Mouse (Mus musculus) midbrain, embryonic 15.5 days (tissue): Measurements from ENCODE around the gene Zdhhc11. TPM values are rescaled to one million over a fixed set of nuclear protein-coding genes. Genes with fewer than 3 reads are reported as not detected.

Experiments
- ATAC-seq: fragments of 200-750 bp; cut with Nextera tagmentation; replicated peaks from 2 replicates; pipeline ENCODE4 v1.8.0; 2017; ENCODE audit warnings: moderate TSS enrichment
- H3K27ac ChIP-seq: fragments of 300-500 bp; sonication (generic); 2 replicates; pipeline ENCODE4 v1.5.1; 2015; ENCODE audit warnings: mild to moderate bottlenecking, inconsistent platforms
- H3K27me3 ChIP-seq: fragments of 300-500 bp; sonication (generic); replicated peaks from 2 replicates; pipeline ENCODE4 v1.6.1; 2015; ENCODE audit warnings: inconsistent platforms
- H3K36me3 ChIP-seq: fragments of 300-500 bp; sonication (generic); replicated peaks from 2 replicates; pipeline ENCODE4 v1.6.1; 2015; ENCODE audit warnings: inconsistent platforms
- H3K4me1 ChIP-seq: fragments of 300-500 bp; sonication (generic); 2 replicates; pipeline ENCODE4 v1.6.1; 2015; ENCODE audit warnings: inconsistent platforms
- H3K4me2 ChIP-seq: fragments of 300-500 bp; sonication (generic); 2 replicates; pipeline ENCODE4 v1.6.1; 2015; ENCODE audit warnings: inconsistent platforms, mild to moderate bottlenecking, moderate library complexity
- H3K4me3 ChIP-seq: fragments of 300-500 bp; sonication (generic); 2 replicates; pipeline ENCODE4 v1.5.1; 2015; ENCODE audit warnings: mild to moderate bottlenecking, inconsistent platforms
- H3K9ac ChIP-seq: fragments of 300-500 bp; sonication (generic); 2 replicates; pipeline ENCODE4 v1.6.1; 2015; ENCODE audit warnings: mild to moderate bottlenecking, inconsistent platforms
- H3K9me3 ChIP-seq: fragments of 300-500 bp; sonication (generic); 2 replicates; pipeline ENCODE4 v1.6.1; 2016; ENCODE audit warnings: inconsistent platforms
- WGBS: fragments of 180-500 bp; shearing (Covaris S2); methylation state at CpG from one replicate; pipeline ENCODE4 v1.1.7; 2015; ENCODE audit warnings: mixed read lengths; 5-methylcytosine and 5-hydroxymethylcytosine counted together
- microRNA-seq: library from miRNA; unstranded; fragments of <30 nt; microRNA quantifications from one replicate; pipeline ENCODE4, GENCODE M21; 2016
- polyA plus RNA-seq: library from polyadenylated mRNA; unstranded; fragments of >200 nt; fragmentation: Nextera tagmentation; extraction: Ambion mirVana; gene quantifications from 2 replicates; pipeline ENCODE4 v1.2.1, GENCODE M21; 2015

The Zdhhc11 gene
- polyA plus RNA-seq, 1 experiment from 2014 or later = not detected

- whole genome bisulfite sequencing = 88% methylated on average over 8 of the region's 8 CpGs
- Histone ChIP-seq H3K9me3 (no peaks in the 10 kb centered on the region), H3K27ac (no peak overlapping the region), H3K4me1 (no peaks in the 10 kb centered on the region), H3K4me2 (no peak overlapping the region), H3K27me3 (no peaks in the 10 kb centered on the region), H3K9ac (no peak overlapping the region), H3K36me3 (0 out of 2 replicates have a peak, but pooled peaks cover 5% of the 10 kb centered on the region), H3K4me3 (no peak overlapping the region)
- ATAC-seq = no peak
Measured at GRCm38 (mm10) chr13:74031133-74031532, 67.5 kb downstream of the Zdhhc11 start.

GRCm38 (mm10) chr13:74034756-74035155 lies 71.1 kb downstream of the Zdhhc11 start:
- H3K27me3 ChIP-seq = no peaks in the 10 kb centered on the region
- no peaks in the 10 kb centered on the region for H3K4me1 ChIP-seq
- no peak overlapping the region for H3K27ac ChIP-seq
- H3K4me2 ChIP-seq = no peak overlapping the region
- H3K36me3 ChIP-seq = 0 out of 2 replicates have a peak, but pooled peaks cover 5% of the 10 kb centered on the region
- no peaks in the 10 kb centered on the region for H3K9me3 ChIP-seq
- H3K4me3 ChIP-seq = no peak overlapping the region
- H3K9ac ChIP-seq = no peak overlapping the region
- 88% methylated on average over 2 of the region's 2 CpGs for WGBS
- no peak for ATAC-seq

- no peak overlapping the region for H3K9ac ChIP-seq
- WGBS = 93% methylated on average over 2 of the region's 2 CpGs
- H3K4me2 ChIP-seq = no peak overlapping the region
- no peak overlapping the region for H3K4me3 ChIP-seq
- 0 out of 2 replicates have a peak, but pooled peaks cover 5% of the 10 kb centered on the region for H3K36me3 ChIP-seq
- no peak overlapping the region for H3K27ac ChIP-seq
- no peaks in the 10 kb centered on the region for H3K9me3 ChIP-seq
- H3K4me1 ChIP-seq = no peaks in the 10 kb centered on the region
- no peak for ATAC-seq
- H3K27me3 ChIP-seq = no peaks in the 10 kb centered on the region
Measured at GRCm38 (mm10) chr13:74035776-74036175, 72.1 kb downstream of the Zdhhc11 start.

- Histone ChIP-seq H3K36me3 (0 out of 2 replicates have a peak, but pooled peaks cover 7% of the 10 kb centered on the region), H3K27ac (no peak overlapping the region), H3K4me1 (no peaks in the 10 kb centered on the region), H3K9ac (no peak overlapping the region), H3K9me3 (no peaks in the 10 kb centered on the region), H3K4me3 (no peak overlapping the region), H3K4me2 (no peak overlapping the region), H3K27me3 (no peaks in the 10 kb centered on the region)
- ATAC-seq = no peak
- 90% methylated on average over 3 of the region's 3 CpGs for WGBS
Measured at GRCm38 (mm10) chr13:74039926-74040325, 76.3 kb downstream of the Zdhhc11 start.

Small RNAs within 50 kb of the gene (microRNA-seq; reads per million reads assigned to microRNA genes)
- not detected for gene Gm25197

Other genes starting within 250 kb of the Zdhhc11 start
- 9.5 and 9.8 TPM in 2 replicates for gene Slc12a7, start 230.8 kb upstream of the Zdhhc11 start, polyA plus RNA-seq
- gene Nkd2, start 116.2 kb upstream of the Zdhhc11 start, polyA plus RNA-seq = 16.7 and 16.9 TPM in 2 replicates
- gene Trip13, start 26.1 kb upstream of the Zdhhc11 start, polyA plus RNA-seq = 11.6 and 13.0 TPM in 2 replicates
- gene Brd9, start 26.0 kb upstream of the Zdhhc11 start, polyA plus RNA-seq = 97.4 and 104 TPM in 2 replicates
- 11.1 and 12.2 TPM in 2 replicates for gene Tppp, start 45.6 kb downstream of the Zdhhc11 start, polyA plus RNA-seq
- gene Cep72, start 98.4 kb downstream of the Zdhhc11 start, polyA plus RNA-seq = 7.6 and 9.0 TPM in 2 replicates
- gene Slc9a3, start 157.6 kb downstream of the Zdhhc11 start, polyA plus RNA-seq = 0.26 TPM in 1 of 2 replicates, not detected in the other
- gene Exoc3, start 244.9 kb downstream of the Zdhhc11 start, polyA plus RNA-seq = 128 and 145 TPM in 2 replicates